Mouse (Mus musculus) hindbrain, embryonic 13.5 days (tissue): ENCODE measurements around the gene Cd82. TPM values are rescaled to one million over a fixed set of nuclear protein-coding genes. Genes with fewer than 3 reads are reported as not detected.

Source experiments
- ATAC-seq: fragments of 200-750 bp; cut with Nextera tagmentation; 2 replicates; pipeline ENCODE4 v1.8.0; 2017; ENCODE audit warnings: moderate TSS enrichment; ENCODE audit not compliant: low FRiP score
- H3K27ac ChIP-seq: fragments of 300-500 bp; sonication (generic); 2 replicates; pipeline ENCODE4 v1.5.1; 2015; ENCODE audit warnings: inconsistent platforms, mild to moderate bottlenecking, moderate library complexity
- H3K27me3 ChIP-seq: fragments of 300-500 bp; sonication (generic); 2 replicates; pipeline ENCODE4 v1.6.1; 2015; ENCODE audit warnings: mild to moderate bottlenecking, inconsistent platforms
- H3K36me3 ChIP-seq: fragments of 300-500 bp; sonication (generic); 2 replicates; pipeline ENCODE4 v1.6.1; 2015; ENCODE audit warnings: mild to moderate bottlenecking, inconsistent platforms
- H3K4me1 ChIP-seq: fragments of 300-500 bp; sonication (generic); replicated peaks from 2 replicates; pipeline ENCODE4 v1.6.1; 2015; ENCODE audit warnings: inconsistent platforms
- H3K4me2 ChIP-seq: fragments of 300-500 bp; sonication (generic); 2 replicates; pipeline ENCODE4 v1.6.1; 2015; ENCODE audit warnings: inconsistent platforms, mild to moderate bottlenecking, moderate library complexity
- H3K4me3 ChIP-seq: fragments of 300-500 bp; sonication (generic); 2 replicates; pipeline ENCODE4 v1.5.1; 2015; ENCODE audit warnings: mild to moderate bottlenecking, inconsistent platforms
- H3K9ac ChIP-seq: fragments of 300-500 bp; sonication (generic); 2 replicates; pipeline ENCODE4 v1.6.1; 2015; ENCODE audit warnings: mild to moderate bottlenecking, inconsistent platforms
- H3K9me3 ChIP-seq: fragments of 300-500 bp; sonication (generic); 2 replicates; pipeline ENCODE4 v1.6.1; 2016; ENCODE audit warnings: inconsistent platforms
- WGBS: fragments of 180-500 bp; shearing (Covaris S2); methylation state at CpG from one replicate; pipeline ENCODE4 v1.1.7; 2015; 5-methylcytosine and 5-hydroxymethylcytosine counted together
- polyA plus RNA-seq: library from polyadenylated mRNA; unstranded; fragments of >200 nt; fragmentation: Nextera tagmentation; extraction: Ambion mirVana; gene quantifications from 2 replicates; pipeline ENCODE4 v1.2.1, GENCODE M21; 2015

Cd82 gene
- polyA plus RNA-seq, 1 experiment from 2014 or later: 23.7 TPM

- H3K27me3 ChIP-seq: 0 out of 2 replicates have a peak, but pooled peaks cover 6% of the 10 kb centered on the region
- H3K9ac ChIP-seq: no peak overlapping the region
- no peak overlapping the region for H3K27ac ChIP-seq
- H3K4me2 ChIP-seq: no peak overlapping the region
- no peak for ATAC-seq
- H3K4me1 ChIP-seq: peaks cover 26% of the 10 kb centered on the region
- 52% methylated on average over 9 of the region's 9 CpGs for WGBS
- no peak overlapping the region for H3K4me3 ChIP-seq
- H3K36me3 ChIP-seq: no peaks in the 10 kb centered on the region
- no peaks in the 10 kb centered on the region for H3K9me3 ChIP-seq
Observed at GRCm38 (mm10) chr2:93485459-93485858, 22.5 kb upstream of the Cd82 start.

- H3K36me3 ChIP-seq: no peaks in the 10 kb centered on the region
- H3K9ac ChIP-seq: peak overlapping the region; percentile 35; the same call in 1 of the 2 replicates
- H3K27ac ChIP-seq: no peak overlapping the region
- no peaks in the 10 kb centered on the region for H3K9me3 ChIP-seq
- H3K4me3 ChIP-seq: no peak overlapping the region
- H3K27me3 ChIP-seq: no peaks in the 10 kb centered on the region
- H3K4me1 ChIP-seq: peaks cover 18% of the 10 kb centered on the region; the same call in 1 of the 2 replicates
- no peak overlapping the region for H3K4me2 ChIP-seq
- 41% methylated on average over 6 of the region's 6 CpGs for WGBS
- ATAC-seq: no peak
Observed at GRCm38 (mm10) chr2:93482036-93482644, 19.2 kb upstream of the Cd82 start.

- H3K9ac ChIP-seq: no peak overlapping the region
- no peak overlapping the region for H3K27ac ChIP-seq
- H3K4me2 ChIP-seq: no peak overlapping the region
- peaks cover 12% of the 10 kb centered on the region; the same call in 1 of the 2 replicates for H3K4me1 ChIP-seq
- H3K4me3 ChIP-seq: no peak overlapping the region
- no peaks in the 10 kb centered on the region for H3K36me3 ChIP-seq
- ATAC-seq: no peak
- no peaks in the 10 kb centered on the region for H3K9me3 ChIP-seq
- WGBS: 78% methylated on average over 5 of the region's 5 CpGs
- H3K27me3 ChIP-seq: peaks cover 28% of the 10 kb centered on the region
Observed at GRCm38 (mm10) chr2:93478744-93479143, 15.8 kb upstream of the Cd82 start.

- Histone ChIP-seq H3K4me1 (peaks cover 9% of the 10 kb centered on the region; the same call in 1 of the 2 replicates), H3K4me2 (no peak overlapping the region), H3K36me3 (no peaks in the 10 kb centered on the region), H3K27me3 (peaks cover 32% of the 10 kb centered on the region), H3K4me3 (no peak overlapping the region), H3K9me3 (no peaks in the 10 kb centered on the region), H3K9ac (no peak overlapping the region), H3K27ac (no peak overlapping the region)
- WGBS: 52% methylated on average over 7 of the region's 7 CpGs
- ATAC-seq: no peak
Observed at GRCm38 (mm10) chr2:93477519-93477918, 14.6 kb upstream of the Cd82 start.

GRCm38 (mm10) chr2:93476487-93476886, 13.5 kb upstream of the Cd82 start:
- no peaks in the 10 kb centered on the region for H3K36me3 ChIP-seq
- H3K9ac ChIP-seq: no peak overlapping the region
- H3K4me3 ChIP-seq: no peak overlapping the region
- no peaks in the 10 kb centered on the region for H3K9me3 ChIP-seq
- no peaks in the 10 kb centered on the region; the same call in 1 of the 2 replicates for H3K4me1 ChIP-seq
- H3K4me2 ChIP-seq: no peak overlapping the region
- H3K27ac ChIP-seq: no peak overlapping the region
- WGBS: 81% methylated on average over 7 of the region's 7 CpGs
- no peak for ATAC-seq
- peaks cover 36% of the 10 kb centered on the region for H3K27me3 ChIP-seq

GRCm38 (mm10) chr2:93475040-93475439, 12.1 kb upstream of the Cd82 start:
- Histone ChIP-seq H3K4me2 (no peak overlapping the region), H3K4me3 (no peak overlapping the region), H3K36me3 (no peaks in the 10 kb centered on the region), H3K27me3 (peaks cover 39% of the 10 kb centered on the region), H3K4me1 (peaks cover 6% of the 10 kb centered on the region), H3K9me3 (no peaks in the 10 kb centered on the region), H3K27ac (no peak overlapping the region), H3K9ac (no peak overlapping the region)
- ATAC-seq: no peak; the same call in 1 of the 2 replicates
- 1% methylated on average over 11 of the region's 11 CpGs for WGBS

GRCm38 (mm10) chr2:93473915-93474314, 11.0 kb upstream of the Cd82 start:
- H3K36me3 ChIP-seq: no peaks in the 10 kb centered on the region
- 90% methylated on average over 9 of the region's 9 CpGs for WGBS
- no peak for ATAC-seq
- H3K9ac ChIP-seq: no peak overlapping the region
- H3K4me1 ChIP-seq: peaks cover 15% of the 10 kb centered on the region
- H3K4me3 ChIP-seq: no peak overlapping the region
- no peaks in the 10 kb centered on the region for H3K9me3 ChIP-seq
- H3K4me2 ChIP-seq: no peak overlapping the region
- peaks cover 39% of the 10 kb centered on the region for H3K27me3 ChIP-seq
- H3K27ac ChIP-seq: no peak overlapping the region

- Histone ChIP-seq H3K4me2 (no peak overlapping the region), H3K27ac (no peak overlapping the region), H3K9me3 (no peaks in the 10 kb centered on the region), H3K4me3 (no peak overlapping the region), H3K4me1 (peaks cover 18% of the 10 kb centered on the region), H3K9ac (no peak overlapping the region), H3K36me3 (no peaks in the 10 kb centered on the region), H3K27me3 (peaks cover 31% of the 10 kb centered on the region)
- peak; percentile 28; the same call in 1 of the 2 replicates for ATAC-seq
- WGBS: 9% methylated on average over 3 of the region's 3 CpGs
Observed at GRCm38 (mm10) chr2:93470849-93471576, 8.1 kb upstream of the Cd82 start.

- Histone ChIP-seq H3K9me3 (no peaks in the 10 kb centered on the region), H3K4me1 (peaks cover 18% of the 10 kb centered on the region), H3K27me3 (peaks cover 25% of the 10 kb centered on the region; the same call in 1 of the 2 replicates), H3K4me3 (no peak overlapping the region), H3K27ac (no peak overlapping the region), H3K4me2 (peak overlapping the region; percentile 43), H3K9ac (no peak overlapping the region; the same call in 1 of the 2 replicates), H3K36me3 (no peaks in the 10 kb centered on the region)
- WGBS: 1% methylated on average over 9 of the region's 9 CpGs
- ATAC-seq: no peak
Observed at GRCm38 (mm10) chr2:93470127-93470526, 7.2 kb upstream of the Cd82 start.

GRCm38 (mm10) chr2:93469118-93469517, 6.2 kb upstream of the Cd82 start:
- peaks cover 18% of the 10 kb centered on the region for H3K4me1 ChIP-seq
- WGBS: 5% methylated on average over 7 of the region's 7 CpGs

GRCm38 (mm10) chr2:93466314-93466713, 3.4 kb upstream of the Cd82 start:
- Histone ChIP-seq H3K9me3 (no peaks in the 10 kb centered on the region), H3K27me3 (peaks cover 26% of the 10 kb centered on the region)
- WGBS: 83% methylated on average over 3 of the region's 3 CpGs

More at GRCm38 (mm10) chr2:93469118-93469517, 6.2 kb upstream of the Cd82 start:
- no peak overlapping the region for H3K4me2 ChIP-seq
- no peak overlapping the region for H3K27ac ChIP-seq
- peaks cover 18% of the 10 kb centered on the region; the same call in 1 of the 2 replicates for H3K27me3 ChIP-seq
- H3K9me3 ChIP-seq: no peaks in the 10 kb centered on the region
- H3K36me3 ChIP-seq: no peaks in the 10 kb centered on the region
- ATAC-seq: no peak
- H3K9ac ChIP-seq: no peak overlapping the region
- H3K4me3 ChIP-seq: no peak overlapping the region

GRCm38 (mm10) chr2:93461869-93462714, 848 bp downstream of the Cd82 start:
- 2% methylated on average over 41 of the region's 41 CpGs for WGBS
- Histone ChIP-seq H3K9ac (peak overlapping the region; percentile 63), H3K27ac (peak overlapping the region; percentile 58; the same call in 1 of the 2 replicates), H3K36me3 (no peaks in the 10 kb centered on the region), H3K9me3 (no peaks in the 10 kb centered on the region), H3K4me1 (peaks cover 19% of the 10 kb centered on the region), H3K27me3 (peaks cover 34% of the 10 kb centered on the region), H3K4me3 (peak overlapping the region; percentile 36), H3K4me2 (peak overlapping the region; percentile 57)
- peak; percentile 89 for ATAC-seq

More at GRCm38 (mm10) chr2:93466314-93466713, 3.4 kb upstream of the Cd82 start:
- H3K4me2 ChIP-seq: no peak overlapping the region
- H3K36me3 ChIP-seq: no peaks in the 10 kb centered on the region
- no peak overlapping the region for H3K9ac ChIP-seq
- peaks cover 32% of the 10 kb centered on the region for H3K4me1 ChIP-seq
- ATAC-seq: no peak
- H3K27ac ChIP-seq: no peak overlapping the region
- H3K4me3 ChIP-seq: no peak overlapping the region
